Mouse (Mus musculus) lung, postnatal 36 days (tissue): ENCODE data around the gene Ythdf2.

Experiments used
- DNase-seq: peaks from one replicate; pipeline ENCODE4 v3.0.0; 2022; ENCODE audit warnings: mixed read lengths

The Ythdf2 gene

GRCm38 (mm10) chr4:132145092-132145491, 67.0 kb downstream of the Ythdf2 start:
- no peak for DNase-seq

- DNase-seq, result no peak
Observed at GRCm38 (mm10) chr4:132144080-132144841, 67.8 kb downstream of the Ythdf2 start, which contains the start of gene Oprd1. Oprd1 (minus strand) TSS chr4:132144486.

DNA sequence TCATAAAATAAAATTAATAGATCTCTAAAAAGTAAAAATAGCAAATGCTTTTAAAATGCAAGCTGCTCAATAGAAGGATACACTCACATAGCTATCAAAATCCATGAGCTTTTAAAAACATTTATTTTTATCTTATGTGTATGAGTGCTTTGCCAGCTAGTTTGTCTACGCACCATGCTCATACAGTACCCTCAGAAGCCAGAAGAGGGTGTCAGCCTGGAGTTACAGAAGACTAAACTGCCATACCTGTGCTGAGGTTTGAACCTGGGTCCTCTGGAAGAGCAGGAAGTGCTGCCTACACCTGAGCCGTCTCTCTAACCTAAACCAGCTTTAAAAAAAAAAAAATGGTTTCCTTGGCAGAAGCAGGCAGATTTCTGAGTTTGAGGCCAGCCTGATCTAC, 73.5 kb downstream of the Ythdf2 start:
- DNase-seq, result no peak

DNA sequence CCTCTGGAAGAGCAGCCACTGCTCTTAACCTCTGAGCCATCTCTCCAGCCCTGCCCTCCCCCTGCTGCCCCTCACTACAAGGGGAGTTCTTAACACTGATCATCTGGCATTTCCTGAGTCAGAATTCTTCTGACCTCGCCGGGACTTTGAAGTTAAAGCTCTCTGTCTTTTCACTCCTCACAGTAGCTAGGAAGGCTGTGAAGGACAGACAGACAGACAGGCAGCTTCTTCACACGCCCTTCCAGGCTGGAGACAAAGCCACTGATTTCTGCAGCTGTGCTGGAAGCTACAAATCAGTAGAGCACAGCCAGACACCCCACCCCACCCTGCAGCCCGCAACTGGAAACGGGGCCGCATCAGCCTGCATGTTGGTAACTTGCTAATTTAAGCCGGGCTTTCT, 75.1 kb downstream of the Ythdf2 start:
- no peak for DNase-seq
